Mouse (Mus musculus) embryo, embryonic 11 days (tissue): ENCODE data around the gene Gm14399.
"Not testable (repeated sequence)": the region's sequence is repeated elsewhere in the genome, so short reads cannot be mapped to it uniquely, and the experiment has no call there.

ENCODE experiments used
- DNase-seq: peaks from one replicate; pipeline ENCODE4 v3.0.0-alpha.2; 2015

Gene Gm14399

GRCm38 (mm10) chr2:175141993-175142295 lies at the start of gene Gm14399:
Gene Gm14399 (minus strand): TSS chr2:175142012.
- DNase-seq = not testable (repeated sequence)

DNA sequence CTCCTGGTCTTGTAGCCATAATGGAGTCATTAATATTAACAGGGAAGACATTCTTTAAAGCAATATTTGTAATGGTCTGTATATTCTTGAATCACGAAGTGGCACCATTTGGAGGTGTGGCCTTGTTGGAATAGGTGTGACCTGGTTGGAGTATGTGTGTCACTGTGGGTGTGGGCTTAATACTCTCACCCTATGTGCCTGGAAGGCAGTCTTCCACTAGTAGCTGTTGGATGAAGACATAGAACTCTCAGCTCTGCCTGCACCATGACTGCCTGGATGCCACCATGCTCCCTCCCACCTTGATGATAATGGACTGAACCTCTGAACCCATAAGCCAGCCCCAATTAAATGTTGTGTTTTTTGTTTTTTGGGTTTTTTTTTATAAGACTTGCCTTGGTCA lies 37.2 kb upstream of the Gm14399 start:
- not testable (repeated sequence) for DNase-seq

- no peak for DNase-seq
These were observed 34.5 kb upstream of the Gm14399 start for GRCm38 (mm10) chr2:175176312-175176711.

- DNase-seq = not testable (repeated sequence)
These were observed 33.8 kb upstream of the Gm14399 start, which contains the start of gene Gm14443 for GRCm38 (mm10) chr2:175175401-175176180. Gene Gm14443 (minus strand): TSS chr2:175175871.

GRCm38 (mm10) chr2:175174058-175174457 lies 32.2 kb upstream of the Gm14399 start:
- not testable (repeated sequence) for DNase-seq

DNA sequence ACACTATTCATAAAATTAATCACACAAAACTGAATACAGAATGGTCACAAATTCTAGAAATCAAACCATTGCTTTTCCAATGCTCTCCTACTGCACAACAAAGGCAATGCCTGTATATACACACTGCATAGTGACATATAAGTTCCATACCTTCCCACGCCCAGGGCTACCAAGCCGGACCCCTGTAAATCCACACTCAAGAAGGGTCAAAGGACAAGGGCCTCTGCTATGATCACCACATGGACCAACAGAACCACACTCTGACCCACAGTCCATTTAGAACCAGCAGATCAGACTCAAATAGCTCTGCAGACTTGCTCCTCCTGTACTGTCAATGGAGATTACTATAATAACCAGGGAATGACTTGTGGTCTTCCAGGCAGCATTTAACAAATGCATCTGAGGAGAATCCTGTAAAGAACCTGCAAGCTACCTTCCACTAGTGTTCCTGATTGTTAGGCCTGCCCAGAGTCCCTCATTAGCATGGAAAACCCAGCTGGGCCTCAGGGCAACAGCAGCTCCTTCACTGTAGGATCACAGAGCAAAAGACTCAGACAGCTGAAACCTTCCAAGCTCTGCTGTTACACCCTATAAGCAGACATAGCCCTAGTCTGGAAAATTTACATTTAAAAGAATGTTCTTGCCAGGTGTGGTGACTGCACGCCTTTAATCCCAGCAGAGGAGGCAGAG lies 31.2 kb upstream of the Gm14399 start:
- DNase-seq = not testable (repeated sequence)

DNA sequence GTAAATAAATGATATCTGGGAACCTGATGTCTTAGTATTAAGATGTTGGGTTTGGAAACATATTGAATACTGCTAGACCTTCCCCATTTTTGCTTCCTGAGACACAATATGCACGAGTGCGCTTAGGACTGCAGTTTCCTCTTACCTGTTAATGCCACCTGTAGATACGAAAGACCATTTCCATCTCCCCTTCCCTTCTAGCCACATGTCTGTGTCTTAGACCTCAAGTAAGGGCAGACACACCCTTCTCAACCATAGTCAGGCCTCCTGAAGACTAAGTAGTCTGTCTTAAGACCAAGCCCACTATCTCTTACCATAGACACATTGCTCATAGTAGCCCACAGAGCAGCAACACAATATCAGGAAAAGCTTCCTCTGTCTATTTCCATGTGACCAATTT lies 30.3 kb upstream of the Gm14399 start:
- DNase-seq = no peak

DNA sequence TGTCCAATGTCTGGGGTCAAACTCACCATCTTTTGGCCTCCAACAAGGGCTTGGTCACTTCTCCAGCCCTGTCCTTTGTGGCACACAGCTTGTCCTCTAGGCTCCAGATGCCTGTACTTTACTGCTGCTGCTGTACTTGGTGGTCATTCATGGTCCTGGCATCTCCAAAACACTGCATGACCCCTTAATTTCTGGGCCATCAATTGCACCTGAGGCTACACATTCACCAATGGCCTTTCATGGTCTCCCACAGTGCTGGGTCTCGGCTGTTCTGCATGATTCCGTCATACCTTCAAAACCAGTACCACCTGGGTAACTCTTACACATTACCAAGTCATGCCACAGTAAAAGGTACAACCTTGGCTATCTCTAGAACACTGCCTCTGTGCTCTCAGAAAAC lies 25.1 kb upstream of the Gm14399 start:
- not testable (repeated sequence) for DNase-seq

GRCm38 (mm10) chr2:175165110-175165509 lies 23.3 kb upstream of the Gm14399 start:
- DNase-seq = not testable (repeated sequence)

- not testable (repeated sequence) for DNase-seq
These were observed 19.6 kb upstream of the Gm14399 start for GRCm38 (mm10) chr2:175161438-175161837.

DNA sequence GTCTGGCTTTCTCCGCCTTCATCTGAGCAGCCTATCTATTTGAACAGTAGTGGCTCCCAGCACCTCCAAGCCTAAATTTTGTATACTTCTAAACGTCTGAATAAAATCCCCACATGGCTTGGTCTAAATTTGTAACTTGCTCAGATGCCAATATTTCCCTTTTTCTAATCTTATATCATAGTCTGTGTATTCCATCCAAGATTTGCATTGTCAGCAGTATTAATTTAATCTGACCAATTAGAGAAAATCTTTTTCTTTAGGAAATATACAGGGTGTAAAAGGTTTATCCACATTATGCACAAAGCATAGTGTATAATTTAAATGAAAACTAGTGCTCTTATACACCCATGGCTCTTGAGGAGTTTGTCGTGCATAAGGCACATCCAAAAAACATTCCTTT lies 16.8 kb upstream of the Gm14399 start:
- DNase-seq = no peak

DNA sequence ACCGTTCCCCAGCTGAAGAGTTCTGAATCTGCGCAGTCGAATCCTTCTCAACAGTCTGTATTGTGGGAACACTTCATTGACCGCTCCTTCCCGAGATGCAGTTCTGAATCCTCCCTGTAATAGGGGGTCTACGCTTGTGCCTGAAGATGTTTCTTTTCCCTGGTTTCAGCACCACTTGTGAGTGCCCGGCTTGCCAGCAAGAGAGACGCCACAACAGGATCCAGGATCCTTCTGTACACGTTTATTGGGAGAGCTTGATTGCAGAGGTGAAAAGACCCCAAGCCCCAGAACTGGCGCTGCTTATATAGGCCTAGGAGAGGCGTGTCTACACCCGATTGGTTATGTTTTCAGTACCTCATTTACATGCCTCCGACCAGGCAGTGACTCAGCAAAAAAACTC lies 14.9 kb upstream of the Gm14399 start:
- DNase-seq = no peak

DNA sequence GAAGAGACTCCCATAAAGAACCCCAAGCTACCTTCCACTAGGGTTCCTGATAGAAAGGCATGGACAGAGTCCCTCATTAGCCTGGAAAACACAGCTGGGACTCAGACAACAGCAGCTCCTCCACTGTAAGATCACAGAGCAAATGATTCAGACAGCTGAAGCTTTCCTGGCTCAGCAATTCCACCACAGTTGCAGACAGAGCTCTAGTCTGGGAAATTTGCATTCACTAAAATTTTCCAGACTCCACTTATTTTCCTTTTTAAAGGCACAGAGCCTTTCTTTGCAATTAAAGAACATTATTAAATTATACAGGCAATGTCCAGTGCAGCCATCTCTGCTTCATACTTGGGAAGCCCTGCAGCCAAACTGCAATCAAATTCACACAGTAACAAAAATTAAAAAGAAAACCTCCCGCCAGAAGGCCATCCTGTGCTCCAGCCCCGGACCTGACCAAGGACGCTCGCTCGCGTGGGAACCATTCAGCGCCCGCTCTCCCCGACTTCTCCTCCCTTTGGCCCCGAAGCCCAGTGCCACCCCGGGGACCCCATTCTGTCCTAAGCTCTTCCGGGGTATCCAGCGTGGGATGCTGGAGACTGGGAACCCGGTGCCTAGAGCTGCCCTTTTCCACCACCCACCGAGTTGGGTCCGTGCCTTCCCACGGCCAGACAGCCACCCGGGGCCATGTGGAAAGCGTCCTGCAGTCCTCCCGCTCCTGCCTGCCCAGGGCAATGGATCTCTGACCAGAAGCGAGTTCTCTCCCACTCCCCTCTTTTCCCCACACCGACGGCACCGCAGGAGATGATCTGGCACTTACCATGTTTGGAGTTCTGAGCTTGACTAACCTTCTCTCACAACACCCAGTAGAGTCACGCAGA lies 457 bp downstream of the Gm14399 start:
- peak; percentile 0 for DNase-seq

- not testable (repeated sequence) for DNase-seq
These were observed 1.2 kb downstream of the Gm14399 start for GRCm38 (mm10) chr2:175140624-175141023.
